Mouse (Mus musculus) myocyte (in vitro differentiated cells): ENCODE results near the gene Cyp2j6. TPM values are rescaled to one million over a fixed set of nuclear protein-coding genes. Genes with fewer than 3 reads are reported as not detected.

Source experiments
- H3K27me3 ChIP-seq: one replicate; pipeline ENCODE4 v1.6.1; 2011; ENCODE audit not compliant: control insufficient read depth, insufficient read depth, insufficient read length
- H3K36me3 ChIP-seq: one replicate; pipeline ENCODE4 v1.6.1; 2011; ENCODE audit not compliant: control insufficient read depth, insufficient read depth
- H3K4me2 ChIP-seq: one replicate; pipeline ENCODE4 v1.6.1; 2011; ENCODE audit warnings: low read depth, control low read depth
- H3K4me3 ChIP-seq: one replicate; pipeline ENCODE4 v1.5.1; 2011; ENCODE audit warnings: mild to moderate bottlenecking, control low read depth, moderate library complexity
- H3K79me2 ChIP-seq: one replicate; pipeline ENCODE4 v1.6.1; 2011; ENCODE audit not compliant: control insufficient read depth, insufficient read depth
- H3ac ChIP-seq: one replicate; pipeline ENCODE4 v1.6.1; 2011; ENCODE audit not compliant: control insufficient read depth, insufficient read length
- CEBPB ChIP-seq: IDR thresholded peaks from 2 replicates; pipeline ENCODE4 v1.6.1; 2011; ENCODE audit warnings: mild to moderate bottlenecking, moderate library complexity; ENCODE audit not compliant: poor library complexity, insufficient read depth, severe bottlenecking
- E2F4 ChIP-seq: IDR thresholded peaks from one replicate; pipeline ENCODE4 v1.6.1; 2011; ENCODE audit warnings: mild to moderate bottlenecking, control low read depth, moderate library complexity; ENCODE audit not compliant: insufficient read depth
- MAX ChIP-seq: IDR thresholded peaks from one replicate; pipeline ENCODE4 v1.6.1; 2011; ENCODE audit warnings: low read depth, mild to moderate bottlenecking, control low read depth
- MYOD1 ChIP-seq, 3 experiments: IDR thresholded peaks; one replicate each; pipeline ENCODE4 v1.6.1; 2011; ENCODE audit warnings: control low read depth in 2 of 3, low read depth in 2 of 3, mild to moderate bottlenecking in 2 of 3, moderate library complexity in 1 of 3; ENCODE audit not compliant: insufficient read length in 2 of 3, control insufficient read depth in 1 of 3
- MYOG ChIP-seq, 3 experiments: IDR thresholded peaks; one replicate each; pipeline ENCODE4 v1.6.1; 2011; ENCODE audit warnings: control low read depth in 2 of 3, low read depth in 2 of 3, mild to moderate bottlenecking in 2 of 3; ENCODE audit not compliant: insufficient read length in 2 of 3, control insufficient read depth in 1 of 3, insufficient read depth in 1 of 3
- POLR2A ChIP-seq: IDR thresholded peaks from one replicate; pipeline ENCODE4 v1.6.1; 2011; ENCODE audit warnings: low read depth, mild to moderate bottlenecking, control low read depth, moderate library complexity; ENCODE audit not compliant: insufficient read length
- POLR2AphosphoS2 ChIP-seq: IDR thresholded peaks from one replicate; pipeline ENCODE4 v1.6.1; 2011; ENCODE audit warnings: low read depth, control low read depth; ENCODE audit not compliant: insufficient read length
- REST ChIP-seq: IDR thresholded peaks from one replicate; pipeline ENCODE4 v1.6.1; 2011; ENCODE audit warnings: mild to moderate bottlenecking, control low read depth, moderate library complexity; ENCODE audit not compliant: insufficient read depth, insufficient read length
- SRF ChIP-seq: IDR thresholded peaks from one replicate; pipeline ENCODE4 v1.6.1; 2011; ENCODE audit warnings: low read depth; ENCODE audit not compliant: control insufficient read depth, insufficient read length
- TCF12 ChIP-seq: IDR thresholded peaks from one replicate; pipeline ENCODE4 v1.6.1; 2011; ENCODE audit warnings: mild to moderate bottlenecking, control low read depth; ENCODE audit not compliant: poor library complexity, insufficient read depth, severe bottlenecking
- TCF3 ChIP-seq: IDR thresholded peaks from one replicate; pipeline ENCODE4 v1.6.1; 2011; ENCODE audit warnings: low read depth, control low read depth; ENCODE audit not compliant: insufficient read length
- USF1 ChIP-seq: IDR thresholded peaks from one replicate; pipeline ENCODE4 v1.6.1; 2011; ENCODE audit warnings: low read depth, mild to moderate bottlenecking, control low read depth, moderate library complexity
- polyA plus RNA-seq: library from polyadenylated mRNA; unstranded; fragments of >200 nt; fragmentation: generic; extraction: Trizol; gene quantifications from one replicate; pipeline ENCODE4 v1.2.1, GENCODE M21; 2012; ENCODE audit warnings: missing spikeins

The Cyp2j6 gene
- polyA plus RNA-seq, 1 experiment = 1.2 TPM

DNA sequence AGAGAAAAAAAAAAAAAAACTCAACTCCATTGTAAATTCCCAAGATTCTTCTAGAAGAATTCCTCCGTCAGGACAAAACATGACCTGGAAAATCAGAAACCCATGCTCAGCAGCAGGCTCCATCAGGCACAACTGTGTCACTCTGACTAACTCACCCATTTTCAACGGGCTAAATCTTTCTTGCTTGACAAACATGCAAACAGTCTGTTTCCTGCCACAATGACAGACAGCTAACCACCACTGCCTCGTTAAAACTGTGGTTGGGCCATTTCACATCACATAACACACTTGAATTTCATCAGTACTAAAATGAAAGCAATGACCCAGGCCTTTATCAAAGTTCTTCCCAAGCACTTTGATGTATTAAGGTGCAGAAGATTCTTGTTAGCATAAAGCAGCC lies 16.0 kb upstream of the Cyp2j6 start:
- Histone ChIP-seq H3ac (no peak overlapping the region), H3K4me2 (no peak overlapping the region), H3K36me3 (no peaks in the 10 kb centered on the region), H3K4me3 (no peak overlapping the region), H3K27me3 (no peaks in the 10 kb centered on the region), H3K79me2 (no peaks in the 10 kb centered on the region)
- no peak for TF ChIP-seq CEBPB
- TF ChIP-seq POLR2A = no peak
- no peak for TF ChIP-seq SRF
- TF ChIP-seq REST = no peak
- no peak for TF ChIP-seq MAX

DNA sequence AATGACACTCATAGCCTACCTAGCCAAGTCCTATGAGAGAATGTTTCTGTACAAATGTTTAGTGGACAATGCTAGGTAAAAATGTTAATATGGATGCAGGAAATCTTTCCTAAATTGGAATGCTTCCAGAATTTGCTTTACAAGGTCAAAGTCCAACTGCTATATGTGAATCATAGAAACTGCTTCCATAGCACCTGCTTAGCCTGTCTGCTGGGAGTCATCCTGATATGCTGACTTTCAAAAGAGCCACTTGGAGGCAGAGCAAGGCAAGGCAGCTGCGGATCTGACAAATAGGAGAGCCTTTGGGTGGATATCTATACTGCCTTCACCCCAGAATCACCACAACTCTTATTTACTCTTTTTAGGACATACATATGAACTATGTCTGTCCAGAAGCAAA lies 14.5 kb upstream of the Cyp2j6 start:
- Histone ChIP-seq H3K27me3 (no peaks in the 10 kb centered on the region), H3K4me2 (no peak overlapping the region), H3K4me3 (no peak overlapping the region), H3ac (no peak overlapping the region), H3K36me3 (no peaks in the 10 kb centered on the region), H3K79me2 (no peaks in the 10 kb centered on the region)
- no peak for TF ChIP-seq E2F4
- TF ChIP-seq TCF3 = no peak
- no peak for TF ChIP-seq REST
- no peak for TF ChIP-seq MYOG (IDR thresholded peaks at IDR 0.05; ENCODE audit: control insufficient read depth in 1 of 3, insufficient read depth in 1 of 3, insufficient read length in 2 of 3, low read depth in 2 of 3)
- TF ChIP-seq POLR2AphosphoS2 = no peak
- TF ChIP-seq CEBPB = no peak
- no peak for TF ChIP-seq TCF12
- no peak for TF ChIP-seq USF1
- no peak for TF ChIP-seq MYOD1 (IDR thresholded peaks at IDR 0.05; ENCODE audit: control insufficient read depth in 1 of 3, insufficient read length in 2 of 3, low read depth in 2 of 3)
- no peak for TF ChIP-seq POLR2A
- no peak for TF ChIP-seq MAX
- no peak for TF ChIP-seq SRF

- Histone ChIP-seq H3K4me3 (no peak overlapping the region), H3K4me2 (no peak overlapping the region), H3ac (no peak overlapping the region), H3K27me3 (no peaks in the 10 kb centered on the region), H3K79me2 (no peaks in the 10 kb centered on the region), H3K36me3 (no peaks in the 10 kb centered on the region)
- TF ChIP-seq TCF3 = no peak
- no peak for TF ChIP-seq REST
- TF ChIP-seq MAX = no peak
- TF ChIP-seq E2F4 = no peak
- TF ChIP-seq USF1 = no peak
- TF ChIP-seq SRF = no peak
- TF ChIP-seq POLR2A = no peak
- TF ChIP-seq MYOG (IDR thresholded peaks at IDR 0.05; ENCODE audit: control insufficient read depth in 1 of 3, insufficient read depth in 1 of 3, insufficient read length in 2 of 3, low read depth in 2 of 3) = no peak
- TF ChIP-seq POLR2AphosphoS2 = no peak
- TF ChIP-seq MYOD1 (IDR thresholded peaks at IDR 0.05; ENCODE audit: control insufficient read depth in 1 of 3, insufficient read length in 2 of 3, low read depth in 2 of 3) = no peak
- TF ChIP-seq TCF12 = no peak
- TF ChIP-seq CEBPB = no peak
Measured at GRCm38 (mm10) chr4:96565808-96566207, 12.3 kb upstream of the Cyp2j6 start.

- Histone ChIP-seq H3ac (no peak overlapping the region), H3K4me2 (no peak overlapping the region), H3K27me3 (no peaks in the 10 kb centered on the region), H3K36me3 (no peaks in the 10 kb centered on the region), H3K79me2 (no peaks in the 10 kb centered on the region), H3K4me3 (no peak overlapping the region)
- TF ChIP-seq POLR2A = no peak
- TF ChIP-seq TCF12 = no peak
- TF ChIP-seq MYOD1 (IDR thresholded peaks at IDR 0.05; ENCODE audit: control insufficient read depth in 1 of 3, insufficient read length in 2 of 3, low read depth in 2 of 3) = no peak
- no peak for TF ChIP-seq SRF
- no peak for TF ChIP-seq CEBPB
Measured at GRCm38 (mm10) chr4:96560464-96560863, 7.0 kb upstream of the Cyp2j6 start.

DNA sequence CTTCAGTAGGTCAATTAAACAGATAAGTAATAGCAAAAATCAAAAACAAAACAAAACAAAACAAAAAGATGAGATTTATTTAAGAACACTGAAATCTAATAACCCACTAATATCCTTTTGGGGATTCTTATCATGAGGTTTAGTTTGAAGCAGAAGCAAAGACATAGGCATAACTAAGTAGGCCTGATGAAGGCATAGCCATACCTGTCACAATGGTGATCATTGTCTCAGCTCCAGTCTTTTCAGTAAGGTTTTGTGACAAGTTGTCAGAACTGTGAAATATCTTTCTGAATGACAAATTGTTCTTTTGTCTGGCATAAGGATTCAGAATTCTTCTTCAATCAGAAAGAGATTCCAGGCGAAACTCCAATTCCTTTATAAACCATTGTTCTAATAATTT lies 6.3 kb upstream of the Cyp2j6 start:
- TF ChIP-seq MYOG (IDR thresholded peaks at IDR 0.05; ENCODE audit: control insufficient read depth in 1 of 3, insufficient read depth in 1 of 3, insufficient read length in 2 of 3, low read depth in 2 of 3) (no peak), POLR2A (no peak), E2F4 (no peak), TCF3 (no peak), SRF (no peak), CEBPB (no peak), MAX (no peak), USF1 (no peak), REST (no peak), MYOD1 (IDR thresholded peaks at IDR 0.05; ENCODE audit: control insufficient read depth in 1 of 3, insufficient read length in 2 of 3, low read depth in 2 of 3) (no peak), POLR2AphosphoS2 (no peak), TCF12 (no peak)
- H3K36me3 ChIP-seq = no peaks in the 10 kb centered on the region
- no peak overlapping the region for H3K4me2 ChIP-seq
- no peak overlapping the region for H3ac ChIP-seq
- H3K27me3 ChIP-seq = no peaks in the 10 kb centered on the region
- H3K4me3 ChIP-seq = no peak overlapping the region
- H3K79me2 ChIP-seq = no peaks in the 10 kb centered on the region
